Mouse (Mus musculus) intestine, embryonic 16.5 days (tissue): ENCODE results near the gene Sycn. TPM values are rescaled to one million over a fixed set of nuclear protein-coding genes. Genes with fewer than 3 reads are reported as not detected.
"Not testable (repeated sequence)": the region's sequence is repeated elsewhere in the genome, so short reads cannot be mapped to it uniquely, and the experiment has no call there.

Experiments used
- ATAC-seq: fragments of 200-750 bp; cut with Nextera tagmentation; 2 replicates; pipeline ENCODE4 v1.8.0; 2017; ENCODE audit warnings: moderate TSS enrichment, moderate library complexity
- H3K27ac ChIP-seq: fragments of 300-500 bp; sonication (generic); 2 replicates; pipeline ENCODE4 v1.5.1; 2014; ENCODE audit warnings: mild to moderate bottlenecking, low read length
- H3K27me3 ChIP-seq: fragments of 300-500 bp; sonication (generic); replicated peaks from 2 replicates; pipeline ENCODE4 v1.6.1; 2014; ENCODE audit warnings: low read length, control low read depth, mixed read lengths; ENCODE audit not compliant: control insufficient read depth, insufficient read depth
- H3K36me3 ChIP-seq: fragments of 300-500 bp; sonication (generic); 2 replicates; pipeline ENCODE4 v1.6.1; 2014; ENCODE audit warnings: low read length, control low read depth; ENCODE audit not compliant: control insufficient read depth, insufficient read depth
- H3K4me1 ChIP-seq: fragments of 300-500 bp; sonication (generic); 2 replicates; pipeline ENCODE4 v1.6.1; 2014; ENCODE audit warnings: low read length, control low read depth, mixed read lengths; ENCODE audit not compliant: control insufficient read depth, insufficient read depth
- H3K4me2 ChIP-seq: fragments of 300-500 bp; sonication (generic); 2 replicates; pipeline ENCODE4 v1.6.1; 2014; ENCODE audit warnings: low read depth, low read length, control low read depth
- H3K4me3 ChIP-seq: fragments of 300-500 bp; sonication (generic); 2 replicates; pipeline ENCODE4 v1.5.1; 2014; ENCODE audit warnings: mild to moderate bottlenecking, low read length
- H3K9ac ChIP-seq: fragments of 300-500 bp; sonication (generic); 2 replicates; pipeline ENCODE4 v1.6.1; 2014; ENCODE audit warnings: low read depth, low read length
- H3K9me3 ChIP-seq: fragments of 300-500 bp; sonication (generic); 2 replicates; pipeline ENCODE4 v1.6.1; 2016; ENCODE audit warnings: low read length, control low read depth; ENCODE audit not compliant: control insufficient read depth
- WGBS: fragments of 180-500 bp; shearing (Covaris S2); extraction: QIAGEN DNeasy Blood & Tissue Kit; methylation state at CpG from one replicate; pipeline ENCODE4 v1.1.7; 2014; 5-methylcytosine and 5-hydroxymethylcytosine counted together
- polyA plus RNA-seq: library from polyadenylated mRNA; unstranded; fragments of >200 nt; fragmentation: Nextera tagmentation; extraction: Ambion mirVana; gene quantifications from 2 replicates; pipeline ENCODE4 v1.2.1, GENCODE M21; 2015

Sycn gene
- polyA plus RNA-seq, 1 experiment from 2014 or later = 94.3 TPM

- ATAC-seq = peak; percentile 84
- H3K4me2 ChIP-seq = no peak overlapping the region
- H3K9ac ChIP-seq = no peak overlapping the region
- H3K27me3 ChIP-seq = no peaks in the 10 kb centered on the region
- WGBS = 7% methylated on average over 19 of the region's 19 CpGs
- no peaks in the 10 kb centered on the region for H3K4me1 ChIP-seq
- H3K4me3 ChIP-seq = no peak overlapping the region
- no peaks in the 10 kb centered on the region for H3K9me3 ChIP-seq
- H3K27ac ChIP-seq = no peak overlapping the region
- H3K36me3 ChIP-seq = no peaks in the 10 kb centered on the region
These were observed 12.6 kb upstream of the Sycn start for GRCm38 (mm10) chr7:28527922-28528719.

- H3K27me3 ChIP-seq = no peaks in the 10 kb centered on the region
- WGBS = 74% methylated on average over 8 of the region's 8 CpGs
These were observed 8.7 kb upstream of the Sycn start for GRCm38 (mm10) chr7:28532005-28532404.

GRCm38 (mm10) chr7:28538886-28539285, 1.8 kb upstream of the Sycn start:
- H3K27me3 ChIP-seq, H3K36me3 ChIP-seq, H3K9me3 ChIP-seq, H3K9ac ChIP-seq, ATAC-seq, H3K4me2 ChIP-seq, H3K4me1 ChIP-seq, H3K27ac ChIP-seq, H3K4me3 ChIP-seq: not testable (repeated sequence)
- WGBS = 88% methylated on average over 6 of the region's 6 CpGs

More at GRCm38 (mm10) chr7:28532005-28532404, 8.7 kb upstream of the Sycn start:
- Histone ChIP-seq H3K4me2 (no peak overlapping the region), H3K4me1 (no peaks in the 10 kb centered on the region), H3K9me3 (no peaks in the 10 kb centered on the region), H3K27ac (no peak overlapping the region), H3K9ac (no peak overlapping the region), H3K4me3 (no peak overlapping the region), H3K36me3 (no peaks in the 10 kb centered on the region)
- ATAC-seq = no peak

GRCm38 (mm10) chr7:28544051-28544601, 3.4 kb downstream of the Sycn start:
- 6% methylated on average over 25 of the region's 27 CpGs for WGBS
- H3K9me3 ChIP-seq = no peaks in the 10 kb centered on the region
- H3K4me2 ChIP-seq = peak overlapping the region; percentile 49
- H3K36me3 ChIP-seq = no peaks in the 10 kb centered on the region
- ATAC-seq = peak; percentile 67
- H3K27me3 ChIP-seq = peaks cover 26% of the 10 kb centered on the region
- peaks cover 20% of the 10 kb centered on the region for H3K4me1 ChIP-seq
- H3K4me3 ChIP-seq = peak overlapping the region; percentile 33
- H3K9ac ChIP-seq = peak overlapping the region; percentile 53
- no peak overlapping the region for H3K27ac ChIP-seq

GRCm38 (mm10) chr7:28545048-28545890, 4.6 kb downstream of the Sycn start:
- H3K4me3 ChIP-seq = no peak overlapping the region
- H3K27me3 ChIP-seq = peaks cover 26% of the 10 kb centered on the region
- no peaks in the 10 kb centered on the region for H3K36me3 ChIP-seq
- no peaks in the 10 kb centered on the region; the same call in 1 of the 2 replicates for H3K9me3 ChIP-seq
- H3K9ac ChIP-seq = no peak overlapping the region
- peaks cover 20% of the 10 kb centered on the region for H3K4me1 ChIP-seq
- H3K27ac ChIP-seq = no peak overlapping the region
- peak overlapping the region; percentile 49; the same call in 1 of the 2 replicates for H3K4me2 ChIP-seq
- WGBS = 28% methylated on average over 14 of the region's 14 CpGs
- ATAC-seq = peak; percentile 49

GRCm38 (mm10) chr7:28545891-28546210, 5.2 kb downstream of the Sycn start:
- no peak overlapping the region for H3K27ac ChIP-seq
- peaks cover 26% of the 10 kb centered on the region for H3K27me3 ChIP-seq
- no peaks in the 10 kb centered on the region for H3K36me3 ChIP-seq
- H3K4me1 ChIP-seq = peaks cover 20% of the 10 kb centered on the region
- WGBS = 48% methylated on average over 7 of the region's 7 CpGs
- no peak for ATAC-seq
- H3K4me3 ChIP-seq = no peak overlapping the region
- no peaks in the 10 kb centered on the region; the same call in 1 of the 2 replicates for H3K9me3 ChIP-seq
- no peak overlapping the region for H3K4me2 ChIP-seq
- H3K9ac ChIP-seq = no peak overlapping the region

GRCm38 (mm10) chr7:28546649-28547048, 6.0 kb downstream of the Sycn start:
- no peak for ATAC-seq
- WGBS = 4% methylated on average over 22 of the region's 22 CpGs
- Histone ChIP-seq H3K27me3 (peaks cover 26% of the 10 kb centered on the region), H3K36me3 (no peaks in the 10 kb centered on the region), H3K4me2 (peak overlapping the region; percentile 42), H3K4me3 (peak overlapping the region; percentile 23), H3K27ac (no peak overlapping the region), H3K9me3 (no peaks in the 10 kb centered on the region; the same call in 1 of the 2 replicates), H3K4me1 (peaks cover 20% of the 10 kb centered on the region), H3K9ac (peak overlapping the region; percentile 39; the same call in 1 of the 2 replicates)

GRCm38 (mm10) chr7:28547154-28547553, 6.5 kb downstream of the Sycn start, which contains the start of gene Nccrp1:
Nccrp1 (minus strand) TSS chr7:28547254.
- peak within 1 kb of the TSS; percentile 42 for H3K4me2 ChIP-seq
- WGBS = 6% methylated on average over 5 of the region's 5 CpGs
- H3K27me3 ChIP-seq = peaks cover 26% of the 10 kb centered on the region
- peak within 1 kb of the TSS; percentile 39; the same call in 1 of the 2 replicates for H3K9ac ChIP-seq
- H3K27ac ChIP-seq = no peak within 1 kb of the TSS
- no peaks in the 10 kb centered on the region; the same call in 1 of the 2 replicates for H3K9me3 ChIP-seq
- peaks cover 20% of the 10 kb centered on the region for H3K4me1 ChIP-seq
- peak within 1 kb of the TSS; percentile 23 for H3K4me3 ChIP-seq
- no peaks in the 10 kb centered on the region for H3K36me3 ChIP-seq
- ATAC-seq = no peak

- Histone ChIP-seq H3K9me3 (no peaks in the 10 kb centered on the region; the same call in 1 of the 2 replicates), H3K27ac (no peak overlapping the region), H3K4me2 (no peak overlapping the region), H3K4me1 (peaks cover 20% of the 10 kb centered on the region), H3K36me3 (no peaks in the 10 kb centered on the region), H3K27me3 (peaks cover 26% of the 10 kb centered on the region), H3K4me3 (no peak overlapping the region), H3K9ac (no peak overlapping the region)
- ATAC-seq = no peak
- 67% methylated on average over 7 of the region's 7 CpGs for WGBS
These were observed 6.9 kb downstream of the Sycn start for GRCm38 (mm10) chr7:28547628-28548027.
